Mouse (Mus musculus) frontal cortex, postnatal 14 days (tissue): Measurements from ENCODE around the gene 6430531B16Rik.

Experiments
- DNase-seq, 2 experiments: peaks; one replicate each; pipeline ENCODE4 v3.0.0; 2022; ENCODE audit warnings: low spot score in 2 of 2

Gene 6430531B16Rik

GRCm38 (mm10) chr7:139970979-139971378 is 7.6 kb downstream of the 6430531B16Rik start:
- DNase-seq, result no peak

DNA sequence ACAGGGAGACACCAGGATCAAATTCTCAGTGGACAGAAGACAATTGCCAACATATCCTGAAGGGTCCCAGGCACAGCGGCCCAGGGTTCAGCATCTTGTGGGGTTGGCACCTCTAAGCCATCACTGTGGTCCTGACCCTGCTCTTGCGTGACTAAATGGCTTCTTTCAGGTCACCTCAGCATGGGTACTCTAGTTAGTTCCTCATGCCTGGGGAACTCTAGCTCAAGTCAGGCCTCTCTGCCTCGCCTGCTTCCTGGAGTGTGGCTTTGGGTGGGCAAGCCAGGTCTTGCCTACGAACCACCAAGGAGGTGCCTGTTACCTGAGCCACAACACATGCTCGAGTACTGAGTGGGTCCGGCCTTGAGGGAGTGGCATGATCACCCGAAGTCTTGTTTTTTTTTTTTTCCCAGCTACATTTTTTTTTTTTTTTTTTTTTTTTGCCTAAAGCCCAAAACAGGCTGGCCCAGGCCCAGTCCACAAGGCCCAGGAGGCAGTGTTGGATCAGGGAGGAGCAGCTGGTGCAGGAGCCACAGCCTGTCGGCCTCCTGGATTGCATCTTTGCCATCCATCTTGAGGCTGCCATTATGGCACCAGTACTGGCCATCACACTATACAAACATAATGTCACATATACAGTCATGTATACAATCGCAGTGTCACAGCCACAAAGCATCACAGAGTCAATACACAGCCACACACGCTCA is 8.2 kb downstream of the 6430531B16Rik start:
- no peak for DNase-seq

DNA sequence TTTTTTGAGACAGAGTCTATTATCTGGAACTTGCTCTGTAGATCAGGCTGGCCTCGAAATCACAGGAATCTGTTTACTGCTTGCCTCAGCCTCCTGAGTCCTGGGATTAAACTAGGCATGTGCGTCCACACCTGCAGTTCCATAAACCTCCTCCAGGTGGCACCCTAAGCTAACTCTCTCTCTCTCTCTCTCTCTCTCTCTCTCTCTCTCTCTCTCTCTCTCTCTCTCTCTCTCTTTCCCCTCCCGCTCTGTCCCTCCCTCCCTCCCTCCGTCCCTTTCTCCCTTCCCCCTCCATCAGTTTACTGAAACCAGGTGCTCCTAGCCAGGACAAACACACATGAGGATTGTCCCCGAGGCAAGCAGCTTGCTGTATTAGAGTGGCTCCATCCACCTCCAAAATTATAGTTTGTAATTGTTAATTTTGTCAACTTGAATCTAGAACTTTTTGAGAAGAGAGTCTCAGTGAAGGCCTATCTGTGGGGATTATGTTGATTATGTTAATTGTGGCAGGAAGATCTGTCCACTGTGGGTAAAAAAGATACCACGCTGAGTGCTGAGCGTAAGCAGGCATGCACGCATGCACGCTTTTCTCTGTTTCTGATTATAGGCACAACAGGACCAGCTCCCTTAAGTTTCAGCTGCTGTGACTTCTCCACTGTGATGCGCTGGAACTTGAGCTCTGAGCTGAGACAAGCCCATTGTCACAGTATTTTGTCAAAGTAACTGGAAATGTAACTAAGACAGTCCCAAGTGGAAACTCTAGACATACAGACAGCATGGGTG is 9.0 kb downstream of the 6430531B16Rik start:
- peak; percentile 69 to 83 for DNase-seq

- DNase-seq, result no peak
Measured at GRCm38 (mm10) chr7:139968428-139968827, 10.1 kb downstream of the 6430531B16Rik start.

DNA sequence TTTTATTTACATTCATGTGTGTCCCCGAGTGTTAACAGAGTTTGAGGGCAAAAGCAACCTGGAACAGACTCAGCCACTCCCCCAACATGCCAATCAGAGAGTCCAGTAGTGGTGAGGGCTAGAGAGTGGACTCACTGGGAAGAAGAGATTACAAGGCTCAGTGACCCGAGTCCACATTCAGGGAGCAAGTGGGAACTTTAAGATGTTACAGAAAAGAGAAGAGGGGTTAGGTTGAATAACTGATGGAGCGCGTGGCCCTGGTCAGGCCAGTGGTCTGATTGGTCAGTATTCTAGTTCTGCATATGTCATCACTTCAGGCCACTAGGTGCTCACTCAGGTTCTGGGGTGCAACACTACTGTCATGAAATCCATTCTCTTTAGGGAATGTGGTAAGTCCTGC is 11.4 kb downstream of the 6430531B16Rik start:
- DNase-seq, result no peak

GRCm38 (mm10) chr7:139963814-139964213 is 14.7 kb downstream of the 6430531B16Rik start:
- DNase-seq, result no peak

DNA sequence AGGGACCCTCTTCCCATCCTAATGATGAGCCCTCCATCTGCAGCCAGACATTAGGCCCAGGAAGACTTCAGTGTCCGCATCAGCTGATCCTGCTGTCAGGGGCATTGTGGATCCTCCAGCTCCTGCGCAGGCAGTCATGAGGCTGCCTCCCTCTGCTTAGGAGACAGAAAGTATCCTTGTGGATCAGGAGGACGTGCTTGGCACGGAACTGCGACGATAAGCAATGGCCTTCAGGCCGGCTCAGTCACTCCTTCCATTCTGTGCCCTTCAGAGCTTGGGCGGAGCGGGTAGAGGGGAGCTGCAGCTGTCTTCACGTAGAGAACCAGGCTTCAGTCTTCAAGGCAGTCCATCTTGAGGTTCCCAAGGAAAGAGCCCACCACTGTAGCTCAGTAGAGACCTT is 17.4 kb downstream of the 6430531B16Rik start:
- DNase-seq, result no peak

- DNase-seq, result no peak
Measured at GRCm38 (mm10) chr7:139957958-139958357, 20.6 kb downstream of the 6430531B16Rik start.

- no peak for DNase-seq
Measured at GRCm38 (mm10) chr7:139957437-139957836, 21.1 kb downstream of the 6430531B16Rik start.

- DNase-seq, result no peak
Measured at GRCm38 (mm10) chr7:139956658-139957057, 21.9 kb downstream of the 6430531B16Rik start.

DNA sequence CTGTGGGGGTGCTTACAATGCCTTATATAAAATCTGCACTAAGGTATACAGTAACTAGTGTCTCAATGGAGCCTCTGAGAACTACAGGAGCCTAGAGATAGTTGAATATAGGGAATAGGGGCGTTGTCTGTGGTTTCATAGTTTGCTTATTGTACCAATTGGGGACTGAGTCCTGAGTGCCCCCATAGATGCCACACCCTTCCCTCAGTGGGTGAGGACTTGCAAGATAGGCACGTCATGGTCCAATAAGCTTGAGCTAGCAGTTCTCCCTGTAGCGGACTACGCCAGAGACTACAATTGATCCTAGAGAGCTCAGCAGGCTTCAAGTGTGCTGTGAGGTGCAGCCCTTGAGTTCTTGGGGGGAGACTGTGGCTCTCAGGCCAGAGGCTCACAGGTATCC is 23.1 kb downstream of the 6430531B16Rik start:
- DNase-seq, result no peak

GRCm38 (mm10) chr7:139951991-139952633 is 26.4 kb downstream of the 6430531B16Rik start:
- DNase-seq, result no peak

- DNase-seq, result no peak
Measured at GRCm38 (mm10) chr7:139951079-139951478, 27.5 kb downstream of the 6430531B16Rik start.

DNA sequence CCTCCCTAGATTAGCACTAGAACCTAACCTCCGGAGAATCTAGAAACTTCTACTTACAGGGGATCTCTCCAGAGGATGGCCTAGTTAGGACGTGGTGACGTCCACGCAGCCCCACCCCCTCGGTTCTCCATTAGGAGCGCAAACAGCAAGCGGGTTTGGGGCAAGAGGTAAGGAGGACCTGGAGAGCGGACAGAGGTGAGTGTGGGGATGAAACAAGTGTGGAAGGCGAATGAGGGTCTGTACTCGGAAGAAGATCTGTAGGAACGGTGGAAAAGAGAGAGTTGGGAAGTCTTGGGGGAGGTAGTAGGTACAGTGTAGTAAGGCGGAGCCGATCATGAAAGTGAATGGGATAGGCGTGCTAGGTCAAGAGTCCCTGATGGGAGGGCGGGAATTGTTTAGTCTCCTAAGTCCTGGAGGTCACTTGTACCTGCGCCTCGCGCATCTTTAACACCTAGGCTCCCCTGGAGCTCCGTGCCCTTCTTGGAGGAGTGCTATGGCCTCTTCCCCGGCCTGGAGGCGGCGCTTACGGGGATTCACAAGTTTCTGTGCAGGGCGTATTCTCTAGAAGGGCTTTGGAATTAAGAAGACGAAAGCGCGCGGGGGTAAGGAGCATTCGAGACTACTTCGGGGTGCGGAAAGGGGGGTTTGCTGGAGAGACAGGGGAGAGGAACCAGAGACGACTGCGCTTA is 28.1 kb downstream of the 6430531B16Rik start:
- no peak for DNase-seq

DNA sequence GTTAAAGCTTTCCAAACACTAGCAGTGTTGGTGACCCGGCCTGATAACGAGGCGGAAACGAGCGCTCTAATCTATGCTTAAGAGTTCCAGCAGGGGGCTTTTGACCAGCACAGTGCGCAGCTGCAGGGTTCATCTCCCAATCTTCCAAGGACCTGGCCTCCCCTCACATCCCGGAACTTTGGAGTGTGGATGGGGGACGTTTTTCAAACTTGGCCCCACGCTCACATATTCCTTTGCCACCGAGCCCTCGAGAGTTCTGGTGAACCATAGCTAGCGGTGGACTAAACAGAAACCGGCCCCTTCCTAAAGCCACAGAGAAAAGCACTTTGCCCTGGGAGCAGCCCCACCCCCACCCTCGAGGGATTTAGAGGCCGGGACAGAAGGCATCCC is 28.7 kb downstream of the 6430531B16Rik start:
- no peak for DNase-seq

- no peak for DNase-seq
Measured at GRCm38 (mm10) chr7:139946032-139946431, 32.5 kb downstream of the 6430531B16Rik start.

- no peak for DNase-seq
Measured at GRCm38 (mm10) chr7:139945516-139945915, 33.0 kb downstream of the 6430531B16Rik start.

GRCm38 (mm10) chr7:139944291-139945240 is 34.0 kb downstream of the 6430531B16Rik start:
- no peak for DNase-seq

GRCm38 (mm10) chr7:139943674-139944281 is 34.8 kb downstream of the 6430531B16Rik start, which contains the start of gene Utf1:
Gene Utf1 (plus strand): TSS chr7:139943789.
- no peak for DNase-seq

- DNase-seq, result no peak
Measured at GRCm38 (mm10) chr7:139940476-139941209, 37.9 kb downstream of the 6430531B16Rik start.
